Mouse (Mus musculus) bone marrow macrophage, adult 2 months (primary cell): ENCODE results near the gene Kmo.

Experiments
- CTCF ChIP-seq: IDR thresholded peaks from 2 replicates; pipeline ENCODE4 v1.5.1; 2012; ENCODE audit warnings: low read depth, mild to moderate bottlenecking, low read length, moderate library complexity
- POLR2A ChIP-seq: IDR thresholded peaks from 2 replicates; pipeline ENCODE4 v1.6.1; 2012; ENCODE audit warnings: mild to moderate bottlenecking, low read depth, low read length, borderline replicate concordance

- no peak for TF ChIP-seq CTCF
- no peak for TF ChIP-seq POLR2A
These were observed 17.5 kb downstream of the Kmo start for GRCm38 (mm10) chr1:175637677-175638076.
